Mouse (Mus musculus): ENCODE results near the gene Kcnj11. TPM values are rescaled to one million over a fixed set of nuclear protein-coding genes. Genes with fewer than 3 reads are reported as not detected.

Gene Kcnj11
- total RNA-seq, 2 experiments from 2014 or later, result 17.9 to 18.4 TPM

DNA sequence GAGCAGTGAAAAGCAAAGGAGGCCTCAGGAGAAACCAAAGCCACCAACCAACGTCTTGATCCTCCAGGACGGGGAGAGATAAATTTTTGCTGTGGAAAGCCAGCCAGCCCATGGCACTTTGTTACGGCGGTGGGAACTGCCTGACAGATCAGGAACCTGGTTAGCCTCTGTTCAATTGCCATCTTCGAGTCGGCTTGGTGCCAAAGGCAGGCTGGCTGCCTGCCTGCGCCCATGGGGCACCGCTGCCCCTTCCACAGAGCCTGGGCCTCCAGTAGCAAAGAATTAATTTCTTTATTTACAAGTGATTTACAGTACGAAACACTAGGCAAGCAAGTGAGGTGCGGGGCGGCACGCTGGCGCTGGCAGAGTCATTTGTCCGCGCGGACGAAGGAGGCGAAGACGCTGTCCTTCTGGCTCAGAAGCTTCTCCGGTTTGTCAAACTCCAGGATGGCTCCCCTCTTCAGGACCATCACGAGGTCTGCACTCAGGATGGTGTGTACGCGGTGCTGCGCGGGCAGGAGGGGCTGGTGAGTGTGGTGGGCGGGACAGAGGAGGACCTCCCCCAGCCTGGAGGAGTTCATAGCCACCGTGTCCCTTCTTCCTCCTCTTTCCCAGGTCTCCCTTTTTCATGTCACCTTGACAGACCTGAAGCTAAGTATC, 3.8 kb upstream of the Kcnj11 start:
- DNase-seq (ENCODE audit: low spot score in 2 of 2), result peak; percentile 63 to 64

DNA sequence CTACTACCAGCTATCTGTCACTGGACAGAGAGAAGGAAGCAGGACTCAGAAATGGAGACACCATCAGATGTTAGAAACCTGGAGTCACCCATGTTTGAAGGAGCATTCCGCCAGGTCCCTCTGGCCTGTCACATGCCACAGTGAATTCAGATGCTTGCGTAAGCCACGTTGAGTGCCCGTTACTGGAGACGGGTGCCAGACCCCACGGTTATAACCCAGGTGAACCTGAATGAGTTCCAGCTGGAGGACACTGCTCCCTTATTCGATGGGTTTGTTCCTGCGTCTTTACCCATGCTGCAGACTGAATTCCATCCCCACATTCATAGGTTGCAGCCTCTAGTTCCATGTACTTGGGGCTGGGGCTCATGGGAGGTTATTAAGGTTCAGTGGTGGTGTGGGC, 3.2 kb upstream of the Kcnj11 start:
- no peak for DNase-seq (ENCODE audit: low spot score in 2 of 2)

DNA sequence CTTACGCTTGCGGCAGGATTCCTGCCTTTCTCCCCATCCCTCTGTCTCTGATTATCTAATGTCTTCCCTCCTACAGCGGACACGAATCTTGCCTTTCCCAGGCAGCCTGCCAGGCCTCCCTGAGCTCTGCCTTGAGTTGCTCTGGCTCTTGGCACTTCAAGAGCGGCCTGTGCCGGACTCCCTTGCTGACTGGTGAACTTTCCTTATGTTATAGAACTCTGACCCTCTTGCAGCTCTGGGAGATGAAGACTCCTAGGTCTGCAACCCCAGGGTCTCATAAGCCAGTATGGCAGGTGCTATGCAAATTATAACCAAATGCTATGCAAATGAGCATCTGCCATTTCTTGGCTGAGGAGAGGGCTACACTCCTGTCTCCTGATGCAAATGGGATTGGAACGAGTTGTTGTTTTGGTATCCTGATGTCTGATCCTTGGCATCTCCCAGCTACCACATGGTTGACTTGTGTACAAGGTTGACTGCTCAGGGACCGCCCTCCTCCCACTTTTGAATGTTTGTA, 2.6 kb upstream of the Kcnj11 start:
- peak; percentile 56 to 65 for DNase-seq (ENCODE audit: low spot score in 2 of 2)

DNA sequence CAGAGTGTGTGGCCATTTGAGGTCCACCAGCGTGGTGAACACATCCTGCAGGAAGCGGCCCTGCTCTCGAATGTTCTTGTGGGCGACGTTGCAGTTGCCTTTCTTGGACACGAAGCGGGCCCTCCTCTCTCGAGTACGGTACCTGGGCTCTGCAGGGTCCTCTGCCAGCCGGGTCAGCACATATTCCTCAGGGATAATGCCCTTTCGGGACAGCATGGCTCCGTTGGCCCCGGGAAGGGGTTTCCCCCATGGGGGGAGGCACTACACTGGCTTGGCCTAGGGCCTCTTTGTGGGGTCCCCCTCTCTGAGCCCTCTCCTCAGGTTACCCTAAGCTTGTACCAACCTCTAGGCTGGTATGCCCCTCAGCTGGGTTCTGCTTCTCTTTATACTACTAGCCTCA, 882 bp downstream of the Kcnj11 start:
- peak in 1 of 2 experiments; percentile 28 for DNase-seq (ENCODE audit: low spot score in 2 of 2)

DNA sequence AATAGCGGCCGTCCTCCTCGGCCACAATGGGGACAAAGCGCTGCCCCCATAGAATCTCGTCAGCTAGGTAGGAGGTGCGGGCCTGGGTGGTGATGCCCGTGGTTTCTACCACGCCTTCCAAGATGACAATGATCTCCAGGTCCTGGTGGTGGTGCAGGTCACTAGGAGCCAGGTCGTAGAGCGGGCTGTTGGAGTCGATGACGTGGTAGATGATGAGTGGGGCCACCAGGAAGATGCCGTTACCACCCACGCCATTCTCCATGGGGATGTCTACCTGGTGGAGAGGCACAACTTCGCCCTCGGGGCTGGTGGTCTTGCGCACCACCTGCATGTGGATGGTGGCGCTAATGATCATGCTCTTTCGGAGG, 1.7 kb downstream of the Kcnj11 start:
- DNase-seq (ENCODE audit: low spot score in 2 of 2), result no peak

DNA sequence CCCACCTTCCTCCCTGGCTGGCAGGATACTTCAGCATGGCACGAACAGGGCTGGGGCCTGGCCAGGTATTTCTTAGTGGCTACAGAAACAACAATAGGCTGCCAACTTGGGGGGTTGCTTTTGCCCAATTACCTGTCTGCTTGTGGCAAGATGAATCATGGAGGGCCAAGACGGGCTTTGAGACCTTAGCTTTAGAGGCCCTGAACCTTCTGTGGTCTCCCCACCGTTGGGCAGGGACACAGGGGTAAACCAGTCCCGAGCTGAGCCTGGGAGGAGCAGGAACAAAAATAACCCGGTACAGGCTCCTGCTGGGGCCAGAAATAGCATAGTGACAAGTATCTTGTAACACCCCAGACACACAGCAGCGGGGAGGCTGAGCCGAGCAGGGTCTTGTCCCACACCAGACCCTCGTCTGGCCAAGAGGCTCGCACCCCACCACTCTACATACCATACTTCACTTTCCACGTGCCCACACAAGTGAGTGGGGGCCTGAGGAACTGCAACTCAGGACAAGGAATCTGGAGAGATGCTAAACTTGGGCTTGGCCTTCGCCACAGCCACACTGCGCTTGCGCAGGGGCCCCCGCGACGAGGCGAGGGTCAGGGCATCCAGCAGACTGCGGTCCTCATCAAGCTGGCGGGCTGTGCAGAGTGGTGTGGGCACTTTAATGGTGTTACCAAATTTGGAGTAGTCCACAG, 2.2 kb downstream of the Kcnj11 start:
- no peak for DNase-seq (ENCODE audit: low spot score in 2 of 2)

DNA sequence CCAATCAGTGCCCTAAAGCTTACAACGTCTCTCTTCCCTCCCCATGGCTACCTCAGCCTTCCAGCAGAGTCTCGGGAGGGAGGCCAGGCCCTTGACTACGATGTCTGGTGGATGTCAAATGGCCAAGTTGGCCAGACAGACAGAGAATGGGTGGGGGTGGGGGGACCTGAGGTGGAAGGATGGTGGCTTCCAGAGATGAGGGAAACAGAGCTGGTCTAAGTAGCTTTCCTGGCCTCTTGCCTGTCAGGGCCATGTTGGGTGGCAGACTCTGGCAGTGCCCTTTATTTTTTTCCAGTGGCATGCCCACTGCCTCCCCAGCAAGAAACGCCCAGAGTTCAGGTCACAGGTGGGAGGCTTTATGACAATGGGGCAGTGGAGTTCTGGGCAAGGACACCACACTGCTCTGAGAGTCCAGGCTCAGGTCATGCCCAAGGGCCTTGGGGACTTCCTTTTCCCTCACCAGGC, 3.2 kb downstream of the Kcnj11 start:
- no peak for DNase-seq (ENCODE audit: low spot score in 2 of 2)

DNA sequence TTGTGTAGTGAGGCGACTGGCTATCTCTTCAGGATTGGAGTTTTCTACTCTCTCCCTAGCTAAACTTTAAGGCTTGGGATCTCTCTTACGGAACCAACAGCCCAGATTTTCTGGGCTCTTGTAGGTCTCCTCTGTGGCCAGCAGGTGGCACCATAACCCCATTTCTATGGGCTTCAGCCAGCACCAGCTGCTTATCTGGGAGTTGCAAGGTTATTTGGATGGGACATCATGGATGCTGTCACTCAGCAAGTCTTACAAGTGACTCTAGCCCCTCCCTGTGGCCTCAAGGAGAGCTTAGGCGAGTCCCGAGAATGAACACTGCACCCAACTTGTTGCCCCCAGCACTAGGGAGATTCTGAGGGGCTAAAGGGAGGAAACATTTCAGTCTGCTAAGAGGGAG, 4.4 kb downstream of the Kcnj11 start:
- peak; percentile 76 to 78 for DNase-seq (ENCODE audit: low spot score in 2 of 2)

DNA sequence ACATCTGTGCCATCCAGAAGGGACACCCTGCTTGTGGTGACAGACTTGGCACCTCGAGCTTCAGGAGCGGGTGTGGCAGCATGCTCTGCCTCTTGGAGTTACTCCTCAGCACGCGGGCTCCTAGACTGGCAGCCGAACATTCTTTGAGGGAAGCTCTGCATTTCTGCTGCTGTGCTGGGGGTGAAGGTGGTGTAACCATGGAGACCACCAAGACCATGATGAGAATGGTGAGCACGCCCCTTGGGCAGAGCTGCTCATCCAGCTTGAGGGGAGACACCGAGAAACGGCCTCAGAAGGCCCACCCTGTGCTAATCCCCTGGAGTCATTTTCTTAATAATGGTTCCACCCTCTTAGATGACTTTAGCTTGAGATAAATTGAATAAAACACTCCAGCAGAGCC, 7.8 kb downstream of the Kcnj11 start:
- DNase-seq (ENCODE audit: low spot score in 2 of 2), result no peak

DNA sequence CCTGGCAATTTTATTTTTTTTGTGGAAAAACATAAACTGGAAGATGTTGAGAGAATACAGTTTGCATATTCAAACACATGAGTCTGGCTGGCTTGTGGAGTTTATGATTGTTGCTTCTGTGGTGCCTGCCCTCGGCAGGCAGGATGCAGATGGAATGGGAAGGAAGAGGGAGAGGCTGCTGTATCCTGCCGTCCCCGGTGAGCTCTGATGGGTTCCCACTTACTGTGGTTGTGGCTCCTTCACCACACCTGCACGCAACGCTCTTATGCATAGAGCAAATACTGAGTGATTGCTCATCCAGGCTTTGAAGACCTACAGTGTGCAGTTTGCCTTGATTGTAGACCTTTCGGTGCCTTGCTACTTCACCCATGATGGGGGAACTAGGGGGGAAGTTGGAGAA, 12.3 kb downstream of the Kcnj11 start:
- no peak for DNase-seq (ENCODE audit: low spot score in 2 of 2)

DNA sequence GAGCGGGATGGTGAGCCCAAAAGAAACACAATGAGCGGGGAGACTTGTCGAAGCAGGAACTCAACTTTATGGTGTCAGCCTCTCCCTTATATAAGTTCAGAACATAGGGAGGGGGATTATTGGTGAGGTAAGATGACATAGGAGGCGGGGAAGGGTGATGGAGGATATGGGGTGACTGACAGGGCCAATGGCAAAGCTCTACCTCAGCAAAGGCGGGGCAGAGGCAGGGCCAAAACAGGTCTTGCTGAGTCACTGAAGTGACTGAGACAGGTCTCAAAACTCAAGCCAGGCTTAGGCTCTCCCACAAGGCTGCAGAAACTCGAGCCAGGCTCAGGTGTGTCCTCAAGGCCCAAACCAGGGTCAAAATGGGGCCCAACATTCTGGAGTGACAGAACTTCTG, 14.2 kb downstream of the Kcnj11 start:
- DNase-seq (ENCODE audit: low spot score in 2 of 2), result no peak

DNA sequence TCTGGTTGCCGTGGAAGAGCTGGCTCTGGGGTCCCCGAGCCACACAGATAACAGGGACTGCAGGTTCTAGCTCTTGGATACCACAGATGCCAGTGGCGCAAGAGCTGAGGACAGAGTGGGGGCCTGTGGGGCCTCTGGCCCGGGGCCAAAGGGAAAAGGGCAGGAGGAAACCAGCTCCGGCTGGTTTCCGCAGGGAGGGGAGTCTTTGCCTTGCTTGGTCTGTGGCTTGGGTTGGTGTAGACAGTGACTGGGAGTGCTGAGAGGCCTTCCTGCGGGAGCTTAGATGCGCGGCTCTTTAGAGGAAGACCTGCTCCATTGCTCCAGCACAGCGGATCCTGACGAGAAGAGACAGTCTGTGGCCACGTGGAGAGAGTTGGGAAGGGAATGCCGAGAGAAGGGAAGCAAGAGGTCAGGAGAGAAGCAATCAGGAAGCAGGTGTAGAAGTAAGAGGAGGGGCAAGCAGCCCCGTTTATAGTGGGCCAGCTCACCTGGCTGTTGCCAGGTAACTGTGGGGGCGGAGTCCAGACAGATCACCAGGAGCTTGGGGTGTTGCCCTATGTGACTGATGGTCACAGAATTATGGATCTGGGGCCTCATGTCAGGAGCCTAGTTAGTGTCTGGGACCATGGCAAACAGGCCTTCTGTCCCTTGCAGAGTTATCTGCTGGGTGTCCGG, 15.6 kb downstream of the Kcnj11 start:
- no peak for DNase-seq (ENCODE audit: low spot score in 2 of 2)

DNA sequence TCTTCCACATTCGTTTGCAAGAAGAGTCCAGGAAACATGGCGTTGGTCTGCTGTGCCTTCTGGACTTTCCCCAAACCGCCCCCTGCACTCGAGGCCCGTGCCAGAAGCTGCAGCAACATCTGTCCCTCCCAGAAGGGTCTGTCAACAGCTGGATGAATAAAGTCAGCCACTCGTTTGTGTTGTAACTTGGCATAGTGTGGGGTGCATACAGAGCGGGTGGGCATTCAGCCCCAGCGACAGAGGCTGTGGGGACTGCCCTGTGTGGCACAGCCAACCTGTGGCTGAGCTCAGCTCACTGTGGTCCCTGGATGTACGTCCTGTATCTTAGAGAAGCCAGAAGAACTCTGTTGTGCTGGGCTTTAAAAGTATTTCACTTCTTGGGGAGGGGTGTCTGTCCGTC, 16.5 kb downstream of the Kcnj11 start:
- no peak for DNase-seq (ENCODE audit: low spot score in 2 of 2)

DNA sequence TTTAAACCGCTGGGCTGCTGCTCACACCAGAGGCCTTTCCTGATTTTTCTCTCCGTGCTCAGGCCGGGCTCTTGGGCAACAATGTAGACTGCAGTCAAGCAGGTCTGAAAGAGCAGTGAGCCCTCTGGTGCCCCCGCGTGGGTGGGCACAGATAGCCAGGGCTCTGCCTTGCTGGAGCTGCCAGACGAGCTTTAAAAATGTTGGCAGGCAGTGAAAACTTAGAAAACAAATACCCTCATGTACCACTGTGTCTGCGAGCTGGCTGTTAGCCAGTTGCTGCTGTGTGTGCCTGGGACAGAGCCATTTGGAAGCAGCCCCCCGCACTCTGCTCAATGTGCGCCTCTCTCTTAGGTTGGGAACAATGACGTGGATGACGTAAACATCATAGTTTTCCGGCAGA, 22.9 kb downstream of the Kcnj11 start:
- DNase-seq (ENCODE audit: low spot score in 2 of 2), result peak in 1 of 2 experiments; percentile 30

DNA sequence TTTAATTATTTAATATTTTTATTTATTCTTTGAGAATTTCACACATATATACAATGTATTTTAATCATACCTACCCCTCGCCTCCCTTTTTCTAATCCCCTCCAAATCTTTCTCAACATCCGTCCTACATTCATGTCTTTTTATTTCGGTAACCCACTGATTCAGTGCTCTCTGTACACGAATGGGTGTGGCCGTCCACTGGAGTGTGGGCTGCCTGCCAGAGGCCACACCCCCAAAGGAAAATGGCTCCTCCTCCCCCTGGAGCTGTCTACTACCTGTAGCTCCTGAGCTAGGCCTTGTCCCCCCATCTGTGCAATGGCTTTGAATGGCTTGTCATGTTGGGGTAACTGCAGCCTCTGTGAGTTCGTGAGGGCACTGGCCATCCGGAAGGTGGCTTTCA, 23.7 kb downstream of the Kcnj11 start:
- no peak for DNase-seq (ENCODE audit: low spot score in 2 of 2)

DNA sequence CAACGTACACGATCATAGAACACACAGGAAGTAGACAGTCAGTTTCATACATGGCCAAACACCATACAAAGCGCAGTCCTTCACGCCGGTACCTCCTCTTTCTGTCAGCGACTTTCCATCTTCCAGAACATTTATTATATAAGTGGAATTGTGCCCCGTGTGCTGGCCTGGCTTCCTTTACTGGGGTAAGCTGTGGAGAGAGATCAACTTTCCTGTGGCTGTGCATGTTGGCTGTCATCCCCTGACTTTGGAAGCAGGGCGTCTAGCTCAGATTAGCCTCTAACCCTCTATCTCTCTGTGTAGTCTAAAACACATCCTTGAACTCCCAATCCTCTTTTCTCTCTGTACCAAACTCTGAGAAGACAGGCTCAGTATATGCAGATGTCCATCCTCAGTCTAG, 31.7 kb downstream of the Kcnj11 start:
- DNase-seq (ENCODE audit: low spot score in 2 of 2), result no peak

DNA sequence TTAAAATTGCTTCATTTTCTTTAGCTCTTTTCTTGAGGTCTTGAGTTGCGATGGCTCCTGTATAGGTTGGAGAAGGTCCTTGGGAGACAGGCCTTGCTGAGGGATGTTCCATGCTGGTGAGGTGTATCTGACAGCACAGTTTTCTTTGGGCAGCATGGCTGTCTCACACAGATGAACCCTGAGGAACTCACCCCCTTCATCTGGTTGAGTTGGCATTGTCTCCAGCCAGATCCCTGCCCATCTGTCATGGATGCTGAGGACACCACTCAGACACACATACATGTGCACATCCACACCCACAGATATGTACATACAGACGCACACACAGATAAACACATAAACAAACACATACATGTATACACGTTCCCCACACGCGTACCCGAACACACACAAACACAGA, 37.3 kb downstream of the Kcnj11 start:
- no peak for DNase-seq (ENCODE audit: low spot score in 2 of 2)

DNA sequence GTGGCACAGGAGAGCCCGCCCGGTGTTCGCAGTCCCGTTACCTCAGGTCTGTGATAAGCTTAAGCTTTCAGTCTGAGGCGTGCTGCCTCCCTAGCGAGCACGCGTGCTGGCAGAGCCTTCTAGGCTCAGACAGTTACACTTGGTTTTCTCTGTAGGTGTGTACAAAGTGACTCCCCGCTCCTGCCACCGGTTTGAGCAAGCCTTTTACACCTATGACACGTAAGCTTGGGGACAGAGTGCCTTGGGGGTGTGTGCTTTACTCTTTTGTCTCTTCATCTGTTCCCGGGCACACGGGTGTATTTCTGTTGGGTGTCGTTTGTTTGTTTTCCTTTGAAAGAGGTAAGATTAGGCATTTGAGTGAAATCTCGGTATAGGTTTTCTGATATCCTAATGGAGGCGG, 39.0 kb downstream of the Kcnj11 start:
- DNase-seq (ENCODE audit: low spot score in 2 of 2), result no peak

DNA sequence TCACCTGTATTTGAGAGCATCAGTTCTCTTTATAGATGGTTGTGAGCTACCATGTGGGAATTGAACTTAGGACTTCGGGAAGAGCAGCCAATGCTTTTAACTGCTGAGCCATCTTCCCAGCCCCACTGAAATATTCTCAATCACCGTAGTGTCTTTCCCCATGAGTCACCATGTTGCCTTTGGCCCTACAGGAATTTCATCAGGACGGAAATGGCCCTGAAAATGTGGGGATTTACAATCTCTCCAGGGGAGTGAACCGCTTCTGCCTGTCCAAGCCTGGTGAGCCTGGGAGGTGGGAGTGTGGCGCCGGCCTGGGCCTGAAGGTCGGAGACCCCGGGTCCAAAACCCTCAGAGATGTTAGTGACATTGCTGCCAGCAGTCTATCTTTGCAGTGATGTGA, 39.9 kb downstream of the Kcnj11 start:
- no peak for DNase-seq (ENCODE audit: low spot score in 2 of 2)

DNA sequence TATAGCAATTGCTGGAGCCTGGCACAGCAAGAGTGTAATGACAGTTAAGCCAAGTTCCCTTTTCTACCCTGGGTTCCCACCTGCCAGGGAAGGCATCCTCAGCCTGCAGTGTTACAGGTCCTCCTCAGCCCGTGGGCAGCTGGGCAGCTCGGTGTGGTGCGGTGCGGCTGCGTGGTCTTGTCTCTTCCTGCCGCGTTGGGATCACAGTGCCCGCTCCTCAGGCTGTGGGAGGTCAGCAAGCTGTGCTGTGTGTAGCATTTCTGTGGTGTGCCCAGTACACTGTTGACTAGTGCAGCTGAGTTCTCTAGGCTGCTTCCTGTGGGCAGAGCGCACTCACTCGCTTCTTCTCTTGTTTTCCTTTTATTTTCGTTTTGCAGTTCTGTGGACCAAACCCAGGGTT, 41.7 kb downstream of the Kcnj11 start:
- DNase-seq (ENCODE audit: low spot score in 2 of 2), result no peak

DNA sequence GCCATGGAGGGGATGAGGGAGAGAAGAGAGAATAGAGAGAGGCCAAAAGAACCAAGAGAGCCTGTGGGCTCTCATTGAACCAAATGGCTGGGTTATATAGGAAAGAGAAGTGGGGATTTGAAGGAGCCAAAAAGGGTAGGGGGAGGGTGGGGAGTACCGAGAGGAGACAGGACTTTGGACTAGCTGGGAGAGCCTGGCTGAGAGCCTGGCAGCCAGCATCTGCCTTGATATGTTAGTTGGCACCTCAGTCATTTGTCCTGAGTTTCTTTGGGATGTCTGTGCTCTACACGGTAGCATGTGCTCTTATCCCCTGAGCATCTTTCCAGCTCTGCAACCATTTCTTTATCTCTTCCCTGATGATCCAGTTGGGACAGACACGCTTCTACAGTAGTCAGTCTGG, 47.0 kb downstream of the Kcnj11 start:
- DNase-seq (ENCODE audit: low spot score in 2 of 2), result no peak

DNA sequence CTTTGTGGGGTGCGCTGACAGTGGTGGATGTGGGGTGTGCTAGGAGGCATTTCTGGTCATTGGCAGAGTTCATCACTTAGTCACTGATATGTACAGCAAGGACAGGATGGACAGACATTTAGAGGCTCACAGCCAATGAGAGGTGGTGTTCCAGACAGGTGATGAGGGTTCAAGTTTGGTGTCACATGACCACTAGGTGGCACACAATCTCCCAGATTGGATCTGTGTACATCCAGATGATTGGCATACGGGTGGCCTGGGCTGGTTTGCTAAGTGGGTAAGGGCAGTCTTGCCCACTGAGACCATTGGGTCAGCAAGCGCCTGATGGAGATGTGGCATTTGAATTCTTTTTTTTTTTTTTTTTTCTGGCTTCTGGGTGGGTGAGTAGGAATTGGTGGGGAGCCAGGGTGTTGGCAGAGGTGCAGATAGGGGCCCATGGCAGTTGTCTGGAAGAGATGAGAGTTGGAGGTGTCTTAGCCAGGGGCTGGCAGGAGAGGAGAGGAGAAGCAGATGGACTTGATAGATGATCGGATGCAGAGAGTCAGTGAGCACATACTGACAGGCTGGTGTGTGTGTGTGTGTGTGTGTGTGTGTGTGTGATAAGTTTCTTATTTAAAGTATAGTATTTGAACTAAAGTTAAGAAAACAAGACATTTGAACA, 48.3 kb downstream of the Kcnj11 start:
- DNase-seq (ENCODE audit: low spot score in 2 of 2), result peak; percentile 32 to 59

All from layer of hippocampus, postnatal 10 days (tissue).